Mouse (Mus musculus) G1E (cell line): ENCODE data around the gene H2al1h.

Experiments used
- CTCF ChIP-seq: IDR thresholded peaks from 2 replicates; pipeline ENCODE4 v1.5.1; 2012; ENCODE audit warnings: low read depth, low read length, inconsistent platforms, mixed read lengths
- GATA1 ChIP-seq: IDR thresholded peaks from 2 replicates; pipeline ENCODE4 v1.6.1; 2012; ENCODE audit warnings: borderline replicate concordance, low read length, inconsistent platforms, mixed read lengths
- POLR2AphosphoS5 ChIP-seq: IDR thresholded peaks from 2 replicates; pipeline ENCODE4 v1.6.1; 2012; ENCODE audit warnings: low read depth, low read length, inconsistent platforms; ENCODE audit not compliant: insufficient replicate concordance
- TAL1 ChIP-seq: conservative IDR thresholded peaks from 2 replicates; pipeline ENCODE4 v1.6.1; 2012; ENCODE audit warnings: low read depth, low read length, inconsistent platforms, mixed read lengths

DNA sequence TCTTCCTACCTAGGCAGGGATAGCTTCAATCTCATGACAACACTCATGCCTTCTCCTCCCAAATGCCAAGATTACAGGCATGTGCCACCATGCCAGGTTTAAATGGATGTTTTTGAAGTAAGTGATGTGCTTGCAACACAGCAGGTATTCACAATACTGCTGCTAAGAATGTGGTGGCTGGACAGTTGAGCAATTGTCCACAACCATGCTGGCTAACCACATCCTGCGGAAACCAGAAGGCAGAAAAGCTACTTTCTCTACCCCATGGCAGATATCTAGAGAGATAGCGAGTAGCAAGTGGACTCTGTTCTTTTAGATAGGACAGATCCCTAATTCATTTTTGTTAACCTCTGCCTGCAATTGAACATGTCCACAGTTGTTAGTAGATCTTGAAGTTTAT is 40.0 kb downstream of the H2al1h start:
- TF ChIP-seq CTCF (no peak), GATA1 (no peak), TAL1 (no peak), POLR2AphosphoS5 (no peak)
